Mouse (Mus musculus): ENCODE results near the gene Limk2. TPM values are rescaled to one million over a fixed set of nuclear protein-coding genes. Genes with fewer than 3 reads are reported as not detected.

Gene Limk2
- total RNA-seq, 2 experiments from 2014 or later: 90.1 to 97.5 TPM

- DNase-seq (ENCODE audit: low spot score in 2 of 2): no peak
Measured at GRCm38 (mm10) chr11:3305821-3306220, 103.2 kb downstream of the Limk2 start.

DNA sequence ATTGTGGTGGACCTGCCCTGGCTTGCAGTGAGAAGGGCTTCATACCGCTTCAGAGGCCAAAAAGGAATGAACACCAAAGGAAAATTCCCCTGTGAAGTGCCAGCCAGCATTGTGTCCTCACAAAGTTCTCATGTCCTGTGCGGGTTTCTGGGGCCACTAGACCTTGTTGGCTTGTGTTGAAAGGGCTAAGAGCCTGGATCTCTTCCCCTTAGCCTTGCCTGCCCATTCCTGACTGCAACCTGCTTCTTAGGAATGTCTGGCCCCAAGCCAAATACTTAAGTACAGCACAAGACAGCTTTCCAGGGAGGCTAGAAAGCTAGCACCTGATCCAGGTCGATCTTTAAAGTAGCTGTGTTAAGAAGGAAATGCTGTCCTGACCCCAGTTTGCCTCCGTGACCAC is 106.2 kb downstream of the Limk2 start:
- DNase-seq (ENCODE audit: low spot score in 2 of 2): no peak

DNA sequence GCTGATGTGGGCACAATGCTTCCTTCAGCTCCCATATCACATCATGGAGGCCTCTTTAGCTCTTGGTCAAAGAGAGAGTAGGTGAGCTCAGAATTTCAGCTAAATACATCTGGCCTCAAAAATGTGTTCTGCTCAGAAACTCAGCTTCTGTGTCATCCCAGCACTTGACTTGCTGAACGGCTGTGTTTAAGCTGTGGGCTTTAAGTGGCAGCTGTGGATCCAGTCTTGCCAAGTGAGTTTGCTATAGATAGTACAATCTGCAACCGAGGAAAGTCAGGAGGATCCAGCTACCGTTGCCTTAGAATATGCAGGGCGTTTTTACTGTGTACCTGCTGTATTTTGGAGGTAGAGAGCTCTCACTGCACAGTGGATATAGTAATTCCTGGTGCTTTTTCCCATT is 106.6 kb downstream of the Limk2 start:
- DNase-seq (ENCODE audit: low spot score in 2 of 2): peak in 1 of 2 experiments; percentile 51

- no peak for DNase-seq (ENCODE audit: low spot score in 2 of 2)
Measured at GRCm38 (mm10) chr11:3301075-3301474, 107.9 kb downstream of the Limk2 start.

DNA sequence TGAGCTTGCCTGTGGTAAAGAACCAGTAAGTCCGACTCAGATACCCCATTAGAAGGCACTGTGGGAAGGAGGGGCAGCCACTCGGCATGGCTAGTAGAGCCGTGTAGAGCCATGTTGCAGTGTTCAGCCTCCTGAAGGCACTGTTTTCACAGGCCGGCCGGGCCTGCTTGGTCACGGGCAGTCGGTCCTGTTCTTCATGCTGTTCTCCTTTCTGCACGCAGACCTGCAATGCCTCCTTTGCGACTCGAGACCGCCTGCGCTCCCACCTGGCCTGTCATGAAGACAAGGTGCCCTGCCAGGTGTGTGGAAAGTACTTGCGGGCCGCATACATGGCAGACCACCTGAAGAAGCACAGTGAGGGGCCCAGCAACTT is 110.2 kb downstream of the Limk2 start:
- DNase-seq (ENCODE audit: low spot score in 2 of 2): no peak

- no peak for DNase-seq (ENCODE audit: low spot score in 2 of 2)
Measured at GRCm38 (mm10) chr11:3297871-3298812, 110.8 kb downstream of the Limk2 start.

DNA sequence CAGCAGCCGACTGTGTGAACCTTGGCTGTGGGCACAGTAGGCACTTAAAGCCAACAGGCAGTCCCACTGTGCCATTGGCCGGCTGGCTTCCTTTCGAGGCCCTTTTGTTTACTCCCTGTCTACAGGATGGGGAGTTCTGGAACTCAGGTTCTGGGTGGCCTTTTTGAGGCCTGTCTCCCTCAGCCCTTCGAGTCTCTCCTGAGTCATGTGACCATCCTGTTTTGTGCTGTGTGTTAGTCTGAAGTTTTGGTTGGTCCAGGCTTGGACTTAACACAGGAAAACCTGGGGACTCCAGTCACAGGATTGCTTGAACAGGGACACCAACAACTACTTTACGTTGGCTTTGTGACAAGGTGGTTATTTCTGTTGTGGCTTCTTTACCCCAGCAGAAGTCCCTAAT is 112.9 kb downstream of the Limk2 start:
- no peak for DNase-seq (ENCODE audit: low spot score in 2 of 2)

DNA sequence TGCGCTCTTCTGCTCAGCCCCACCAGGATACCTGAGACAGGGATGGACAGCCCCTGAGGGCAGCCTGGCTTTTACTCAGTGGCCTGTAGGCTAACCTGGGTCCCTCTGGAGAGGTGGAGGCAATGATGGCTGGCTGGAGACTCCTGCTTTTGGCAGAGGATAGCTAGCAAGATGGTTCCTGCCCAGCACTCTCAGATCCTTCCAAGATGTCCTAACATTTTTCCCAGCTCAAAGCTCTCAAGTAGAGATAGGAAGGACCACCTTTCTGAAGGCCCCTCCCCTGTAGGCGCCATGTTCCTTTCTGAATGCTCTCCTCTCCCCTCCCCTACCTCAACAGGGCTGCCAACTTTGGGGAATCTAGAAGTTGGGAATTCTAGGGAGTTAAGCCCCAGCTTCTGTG is 114.3 kb downstream of the Limk2 start:
- no peak for DNase-seq (ENCODE audit: low spot score in 2 of 2)

Other genes with a start within 250 kb of the Limk2 start
- 10 to 100 TPM; 53.9 to 67.2 TPM for gene Sfi1, start 215.7 kb downstream of the Limk2 start, total RNA-seq (2021)
- gene Eif4enif1, start 206.8 kb downstream of the Limk2 start, total RNA-seq (2021): 10 to 100 TPM; 61.8 to 75.5 TPM
- gene Drg1, start 142.8 kb downstream of the Limk2 start, total RNA-seq (2021): 10 to 100 TPM; 92.5 to 93.4 TPM
- gene Patz1, start 120.3 kb downstream of the Limk2 start, total RNA-seq (2021): 10 to 100 TPM; 50.6 to 51.5 TPM
- 10 to 100 TPM; 41.6 to 46.5 TPM for gene Pik3ip1, start 78.8 kb downstream of the Limk2 start, total RNA-seq (2021)
- 10 to 100 TPM; 30.2 to 32.2 TPM for gene Rnf185, start 43.2 kb upstream of the Limk2 start, total RNA-seq (2021)
- gene Pla2g3, start 79.1 kb upstream of the Limk2 start, total RNA-seq (2021): 1 to 10 TPM; 2.3 to 2.9 TPM
- gene Inpp5j, start 95.6 kb upstream of the Limk2 start, total RNA-seq (2021): 10 to 100 TPM; 79.2 to 82.5 TPM
- 100 to 1,000 TPM; 194 to 199 TPM for gene Selenom, start 105.5 kb upstream of the Limk2 start, total RNA-seq (2021)
- 1 to 10 TPM; 7.7 to 8.2 TPM for gene Smtn, start 131.4 kb upstream of the Limk2 start, total RNA-seq (2021)
- 10 to 100 TPM; 35.9 to 37.0 TPM for gene Morc2a, start 240.0 kb upstream of the Limk2 start, total RNA-seq (2021)

All from layer of hippocampus, adult 18-20 months (tissue).